Mouse (Mus musculus) lung, postnatal 36 days (tissue): ENCODE measurements around the gene Acpp.

Experiments used
- DNase-seq: peaks from one replicate; pipeline ENCODE4 v3.0.0; 2022; ENCODE audit warnings: mixed read lengths

The Acpp gene

GRCm38 (mm10) chr9:104304800-104305199 is 32.7 kb downstream of the Acpp start:
- DNase-seq: no peak

- no peak for DNase-seq
These were observed 33.2 kb downstream of the Acpp start for GRCm38 (mm10) chr9:104304376-104304775.

GRCm38 (mm10) chr9:104300569-104300968 is 37.0 kb downstream of the Acpp start:
- DNase-seq: no peak

GRCm38 (mm10) chr9:104297041-104297440 is 40.5 kb downstream of the Acpp start:
- DNase-seq: no peak

- no peak for DNase-seq
These were observed 52.6 kb downstream of the Acpp start for GRCm38 (mm10) chr9:104284934-104285333.

GRCm38 (mm10) chr9:104282536-104282935 is 55.0 kb downstream of the Acpp start:
- DNase-seq: no peak

- DNase-seq: no peak
These were observed 55.8 kb downstream of the Acpp start for GRCm38 (mm10) chr9:104281737-104282136.

- DNase-seq: no peak
These were observed 56.6 kb downstream of the Acpp start for GRCm38 (mm10) chr9:104280725-104281495.

- DNase-seq: peak; percentile 25
These were observed 59.9 kb downstream of the Acpp start for GRCm38 (mm10) chr9:104277528-104278162.

GRCm38 (mm10) chr9:104275084-104275785 is 62.3 kb downstream of the Acpp start:
- no peak for DNase-seq

GRCm38 (mm10) chr9:104272057-104272456 is 65.5 kb downstream of the Acpp start:
- DNase-seq: no peak

- no peak for DNase-seq
These were observed 65.9 kb downstream of the Acpp start for GRCm38 (mm10) chr9:104271642-104272041.

- DNase-seq: no peak
These were observed 67.6 kb downstream of the Acpp start for GRCm38 (mm10) chr9:104269944-104270343.

GRCm38 (mm10) chr9:104269349-104269871 is 68.1 kb downstream of the Acpp start:
- DNase-seq: peak; percentile 19

- DNase-seq: no peak
These were observed 73.0 kb downstream of the Acpp start for GRCm38 (mm10) chr9:104264567-104264966.

- peak; percentile 99 for DNase-seq
These were observed 74.7 kb downstream of the Acpp start, which contains the start of gene Dnajc13 for GRCm38 (mm10) chr9:104262823-104263352. TSS of gene Dnajc13 (minus strand) at chr9:104262930.

- DNase-seq: peak; percentile 33
These were observed 75.4 kb downstream of the Acpp start for GRCm38 (mm10) chr9:104262016-104262762.

- no peak for DNase-seq
These were observed 77.2 kb downstream of the Acpp start for GRCm38 (mm10) chr9:104260306-104260705.

GRCm38 (mm10) chr9:104256085-104256484 is 81.5 kb downstream of the Acpp start:
- DNase-seq: no peak

- no peak for DNase-seq
These were observed 83.0 kb downstream of the Acpp start for GRCm38 (mm10) chr9:104254408-104255180.

- no peak for DNase-seq
These were observed 84.9 kb downstream of the Acpp start for GRCm38 (mm10) chr9:104252637-104253036.

GRCm38 (mm10) chr9:104251687-104252086 is 85.9 kb downstream of the Acpp start:
- no peak for DNase-seq
